Mouse (Mus musculus) G1E (cell line): ENCODE results near the gene Prpf8.

ENCODE experiments used
- CTCF ChIP-seq: IDR thresholded peaks from 2 replicates; pipeline ENCODE4 v1.5.1; 2012; ENCODE audit warnings: low read depth, low read length, inconsistent platforms, mixed read lengths
- GATA1 ChIP-seq: IDR thresholded peaks from 2 replicates; pipeline ENCODE4 v1.6.1; 2012; ENCODE audit warnings: borderline replicate concordance, low read length, inconsistent platforms, mixed read lengths
- TAL1 ChIP-seq: conservative IDR thresholded peaks from 2 replicates; pipeline ENCODE4 v1.6.1; 2012; ENCODE audit warnings: low read depth, low read length, inconsistent platforms, mixed read lengths

GRCm38 (mm10) chr11:75458628-75459041 is 28.0 kb upstream of the Prpf8 start:
- TF ChIP-seq CTCF (no peak), TAL1 (no peak), GATA1 (no peak)
